Mouse (Mus musculus): ENCODE results near the gene Klra3.
"Not testable (repeated sequence)": the region's sequence is repeated elsewhere in the genome, so short reads cannot be mapped to it uniquely, and the experiment has no call there.

Klra3 gene

DNA sequence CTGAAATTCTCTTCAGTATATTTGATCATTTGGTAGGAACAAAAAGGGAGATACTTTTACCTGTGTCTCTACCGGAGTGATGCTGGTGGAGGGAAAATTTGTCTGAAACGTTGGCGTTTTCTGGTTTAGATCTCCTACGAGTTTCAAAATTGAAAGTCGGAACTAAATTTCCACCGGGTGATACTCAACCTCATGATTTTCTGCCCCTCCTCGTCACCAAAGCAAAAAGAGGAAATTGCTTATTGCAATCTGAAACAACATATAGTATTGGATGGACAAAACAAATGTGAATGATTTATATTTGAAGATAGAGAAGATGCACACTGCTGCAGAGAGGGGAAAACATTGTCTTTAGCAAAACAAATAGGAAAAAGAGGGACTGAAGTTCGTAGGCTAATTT is at the start of gene Klra3:
Gene Klra3, minus strand, starts transcription at position 164 of the 400 bp plus-strand sequence.
- no peak for DNase-seq (ENCODE audit: low spot score)

DNA sequence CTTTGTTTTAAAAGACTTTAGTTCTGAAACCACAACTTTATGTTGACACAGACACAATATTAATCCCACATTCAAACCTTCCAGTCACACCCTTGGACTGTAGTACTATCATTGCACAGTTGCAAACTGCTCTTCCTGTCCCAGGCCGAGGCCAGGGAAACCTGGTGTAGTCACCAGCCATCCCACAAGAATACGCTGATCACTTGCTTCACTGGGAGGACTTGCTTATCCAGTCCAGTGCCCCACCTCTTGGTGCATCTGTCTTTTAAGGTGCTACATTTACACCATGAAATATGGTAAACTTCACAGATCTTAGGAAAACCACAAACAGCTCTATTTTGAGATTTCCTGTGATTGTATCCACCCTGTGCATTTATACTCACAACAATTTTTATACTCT is 49.4 kb upstream of the Klra3 start, which contains the start of gene Klra1:
Gene Klra1, minus strand, starts transcription at position 125 of the 400 bp plus-strand sequence.
- no peak for DNase-seq (ENCODE audit: low spot score)

DNA sequence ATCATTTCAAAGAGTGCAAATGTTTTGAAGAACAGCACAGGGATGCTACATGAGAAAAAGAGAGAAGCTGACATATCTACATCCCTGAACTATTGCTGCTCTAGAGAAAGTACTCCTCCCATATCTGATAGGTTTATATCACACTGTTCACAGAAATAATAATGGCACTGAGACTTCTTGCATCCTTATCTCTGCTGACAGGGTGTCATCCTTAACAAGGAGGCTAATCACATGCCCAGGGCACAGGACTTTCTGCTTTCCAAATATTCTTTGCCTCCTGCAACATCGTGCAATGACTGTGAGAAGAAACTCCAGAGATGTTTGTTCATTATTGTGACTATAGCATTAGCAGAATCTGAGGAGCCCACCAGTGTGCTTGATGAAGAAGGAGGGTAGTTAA is 48.4 kb upstream of the Klra3 start:
- DNase-seq (ENCODE audit: low spot score): no peak

GRCm38 (mm10) chr6:130382375-130382774 is 45.0 kb upstream of the Klra3 start:
- no peak for DNase-seq (ENCODE audit: low spot score)

GRCm38 (mm10) chr6:130345381-130345780 is 8.0 kb upstream of the Klra3 start:
- not testable (repeated sequence) for DNase-seq (ENCODE audit: low spot score)

- DNase-seq (ENCODE audit: low spot score): not testable (repeated sequence)
Observed at GRCm38 (mm10) chr6:130341973-130342372, 4.6 kb upstream of the Klra3 start.

- DNase-seq (ENCODE audit: low spot score): no peak
Observed at GRCm38 (mm10) chr6:130287984-130288649, 49.3 kb downstream of the Klra3 start.

DNA sequence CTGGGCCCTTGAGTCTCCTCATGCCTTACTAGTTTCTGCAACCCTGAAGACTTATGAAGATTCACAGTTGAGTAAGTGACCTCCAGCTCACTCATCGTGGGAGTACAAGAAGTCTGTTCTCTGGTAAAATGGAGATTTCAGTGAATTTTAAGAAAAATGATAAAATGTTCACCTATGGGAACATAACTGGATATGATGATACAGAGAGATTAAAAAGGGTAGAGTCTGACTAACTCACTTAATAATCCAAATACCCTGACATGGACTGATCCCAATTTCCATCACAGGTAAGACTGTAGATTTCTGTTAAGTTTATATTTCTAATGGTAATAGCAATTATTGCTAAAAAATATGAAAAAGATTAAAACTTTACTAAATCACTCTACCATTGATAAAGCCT is 55.5 kb downstream of the Klra3 start, which contains the start of gene Klra10:
Gene Klra10, minus strand, starts transcription at position 101 of the 400 bp plus-strand sequence.
- DNase-seq (ENCODE audit: low spot score): not testable (repeated sequence)
